Mouse (Mus musculus) lung, postnatal 4 days (tissue): Measurements from ENCODE around the gene Cnrip1.
"Not testable (repeated sequence)": the region's sequence is repeated elsewhere in the genome, so short reads cannot be mapped to it uniquely, and the experiment has no call there.

Experiments used
- DNase-seq, 2 experiments: peaks; one replicate each; pipeline ENCODE4 v3.0.0; 2021

Gene Cnrip1

DNA sequence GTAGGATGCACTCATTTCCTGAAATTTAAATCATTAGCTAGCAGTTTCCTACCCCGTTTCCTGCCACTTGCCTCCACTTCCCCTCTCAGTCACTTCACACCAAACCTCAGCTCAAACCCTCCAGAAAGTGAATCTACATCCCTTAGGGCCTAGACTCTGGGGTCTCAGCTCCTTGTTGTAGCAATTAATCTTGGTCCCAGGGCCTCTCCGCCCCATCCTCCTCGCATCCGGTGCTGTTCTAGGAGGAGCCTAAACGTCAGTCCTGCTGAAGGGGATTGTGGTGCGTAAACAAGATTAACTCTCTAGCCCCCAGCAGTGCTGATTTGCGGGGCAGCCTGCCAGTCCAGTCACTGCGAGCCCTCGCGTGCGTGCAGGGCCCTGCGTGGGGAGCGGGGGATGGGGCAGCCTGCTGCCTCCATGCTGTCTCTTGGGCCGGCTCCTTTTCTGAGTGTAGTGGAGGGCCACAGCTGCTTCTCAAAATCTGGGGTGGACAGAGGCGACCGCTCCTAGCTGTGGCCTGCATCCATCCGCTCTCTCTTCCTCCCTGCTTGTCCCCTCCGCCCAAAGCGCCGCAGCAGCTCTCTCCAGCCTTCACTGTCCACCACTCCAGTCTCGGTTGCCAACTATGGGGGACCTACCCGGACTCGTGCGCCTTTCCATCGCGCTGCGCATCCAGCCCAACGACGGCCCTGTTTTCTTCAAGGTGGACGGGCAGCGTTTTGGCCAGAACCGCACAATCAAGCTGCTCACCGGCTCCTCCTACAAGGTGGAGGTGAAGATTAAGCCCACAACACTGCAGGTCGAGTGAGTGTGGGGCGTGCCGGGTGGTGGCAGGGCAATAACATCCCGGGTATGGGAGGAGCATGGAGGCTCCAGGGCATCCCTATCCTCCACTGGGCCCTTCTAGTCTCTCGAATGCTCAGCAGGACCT is at the start of gene Cnrip1, which contains the start of gene Plek:
Cnrip1 (plus strand) TSS at position 42 of the 931 bp plus-strand sequence.
Plek (minus strand) TSS at position 837 of the 931 bp plus-strand sequence.
- peak; percentile 72 to 84 for DNase-seq

DNA sequence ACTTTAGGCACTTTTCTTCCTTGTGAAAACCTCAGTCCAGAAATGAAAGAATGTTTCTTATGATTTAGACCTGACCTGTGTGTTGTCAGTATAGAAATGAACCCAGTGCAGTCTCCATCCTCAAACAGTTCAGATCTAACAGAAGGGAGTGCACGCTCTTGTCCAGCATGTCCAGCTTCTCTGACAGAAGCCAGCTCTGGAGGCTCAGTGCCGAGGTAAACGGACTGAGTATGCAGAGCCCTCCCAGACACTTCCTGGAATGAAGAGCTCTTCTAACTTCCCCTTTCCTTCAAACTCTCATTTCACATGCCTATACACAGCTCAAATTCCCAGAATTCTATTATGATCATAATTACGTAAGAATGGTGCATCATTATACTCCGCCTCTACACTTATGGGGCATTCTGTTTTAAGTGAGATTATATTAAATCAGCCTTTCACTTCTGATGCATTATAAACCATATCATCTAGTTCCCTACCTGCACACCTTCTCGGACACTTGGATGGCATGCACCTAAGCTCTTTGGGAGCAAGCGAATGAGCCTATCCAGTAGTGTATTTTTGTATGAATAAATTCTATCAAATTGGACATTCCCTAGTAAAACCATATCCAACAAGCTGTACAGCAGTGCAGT is 48.5 kb upstream of the Cnrip1 start:
- DNase-seq: peak in 1 of 2 experiments; percentile 6

DNA sequence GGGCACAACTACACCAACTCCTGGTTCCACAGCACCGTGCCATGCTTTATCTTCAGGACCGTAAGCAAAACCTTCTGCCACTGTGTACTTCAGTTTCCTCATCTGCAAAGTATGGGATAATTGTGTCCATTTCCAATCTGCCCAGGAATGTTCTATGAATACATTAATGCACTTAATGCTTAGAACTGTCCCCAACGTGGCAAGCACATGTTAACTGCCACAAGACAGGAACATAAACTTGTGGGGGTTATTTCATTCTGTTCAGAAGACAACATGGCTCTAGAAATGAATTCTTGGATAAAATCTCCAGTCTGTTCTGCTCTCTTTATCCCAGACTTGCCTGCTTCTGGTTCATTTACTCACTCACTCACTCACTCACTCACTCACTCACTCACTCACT is 47.6 kb upstream of the Cnrip1 start:
- DNase-seq: no peak

DNA sequence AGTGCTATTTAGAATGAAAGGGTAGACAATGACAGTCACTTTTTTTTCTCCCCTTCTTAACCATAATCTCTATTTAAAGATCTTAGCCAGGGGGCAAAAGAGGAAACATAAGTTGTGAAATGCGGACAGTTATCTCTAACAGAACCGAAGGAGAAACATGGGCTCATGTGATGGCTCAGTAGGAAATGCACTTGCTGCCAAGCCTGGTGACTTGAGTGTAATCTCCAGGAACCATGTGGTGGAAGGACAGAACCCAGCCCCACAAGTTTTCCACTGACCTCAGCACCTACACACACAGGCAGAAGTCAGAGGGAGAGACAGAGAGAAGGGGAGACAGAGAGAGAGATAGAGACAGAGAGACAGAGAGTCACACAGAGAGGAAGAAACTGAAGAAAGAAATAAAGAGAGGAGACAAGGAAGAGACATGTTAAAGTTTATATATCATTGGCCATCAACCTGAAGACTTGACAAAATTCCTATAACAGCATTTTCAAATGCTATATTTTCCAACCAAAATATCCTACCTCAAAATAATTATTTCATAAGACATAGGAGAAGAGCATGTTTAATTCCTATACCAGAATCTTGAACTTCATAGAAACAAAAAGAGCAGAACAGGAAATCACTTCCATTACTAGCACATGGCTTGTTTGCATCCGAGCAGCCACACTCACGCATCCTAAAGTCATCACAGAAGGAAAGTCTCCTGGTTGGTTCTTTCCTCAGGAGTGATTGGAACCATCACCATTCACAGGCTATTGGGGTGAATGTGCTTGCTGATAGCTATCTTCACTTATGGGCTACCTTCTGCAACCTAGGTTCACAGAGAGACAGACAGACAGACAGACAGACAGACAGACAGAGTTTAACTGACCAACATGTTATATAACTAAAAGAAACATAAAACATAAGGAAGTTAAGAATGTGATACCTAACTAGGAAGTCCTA is 46.2 kb upstream of the Cnrip1 start:
- peak in 1 of 2 experiments; percentile 26 for DNase-seq

DNA sequence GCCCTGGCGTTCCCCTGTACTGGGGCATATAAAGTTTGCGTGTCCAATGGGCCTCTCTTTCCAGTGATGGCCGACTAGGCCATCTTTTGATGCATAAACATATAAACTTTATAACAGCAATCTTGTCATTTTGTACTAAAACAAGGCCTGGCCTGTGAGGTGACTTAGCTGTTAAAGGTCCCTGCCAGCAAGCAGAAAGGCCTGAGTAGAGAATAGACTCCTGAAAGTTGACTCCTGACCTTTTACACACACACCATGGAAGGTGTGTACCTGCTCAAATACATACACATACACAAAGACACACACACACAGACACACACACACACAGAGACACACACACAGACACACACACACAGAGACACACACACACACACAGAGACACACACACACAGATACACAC is 44.9 kb upstream of the Cnrip1 start:
- DNase-seq: not testable (repeated sequence)

DNA sequence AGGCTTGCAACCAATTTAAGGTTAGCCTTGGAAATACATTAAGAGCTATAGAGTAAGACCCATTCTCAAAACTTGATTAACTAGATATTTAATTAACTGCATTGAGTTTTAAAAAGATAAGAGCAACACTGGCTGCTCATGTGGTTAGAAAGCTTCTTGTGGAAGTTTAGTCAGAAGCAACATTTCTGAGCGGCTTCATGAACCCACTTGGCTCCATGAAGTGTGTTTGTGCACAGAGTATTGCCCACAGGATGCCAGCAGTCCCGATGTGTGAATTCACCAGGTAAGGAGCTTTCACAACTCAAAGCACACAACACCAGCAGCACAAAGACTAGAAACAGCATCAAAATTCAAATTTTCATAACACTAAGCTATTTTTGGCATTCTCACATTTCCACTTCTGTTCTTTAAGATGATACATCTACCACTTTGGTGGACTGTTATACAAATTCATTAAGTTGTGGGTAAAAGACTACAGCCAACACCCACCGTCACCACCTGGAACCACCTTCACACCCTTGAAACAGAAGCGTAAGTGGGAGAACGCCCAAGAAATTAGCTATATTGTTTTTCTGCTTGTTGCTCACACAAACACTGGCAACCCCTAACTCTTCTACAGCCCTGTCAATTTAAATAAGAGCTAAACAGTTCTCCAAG is 43.7 kb upstream of the Cnrip1 start:
- no peak for DNase-seq

DNA sequence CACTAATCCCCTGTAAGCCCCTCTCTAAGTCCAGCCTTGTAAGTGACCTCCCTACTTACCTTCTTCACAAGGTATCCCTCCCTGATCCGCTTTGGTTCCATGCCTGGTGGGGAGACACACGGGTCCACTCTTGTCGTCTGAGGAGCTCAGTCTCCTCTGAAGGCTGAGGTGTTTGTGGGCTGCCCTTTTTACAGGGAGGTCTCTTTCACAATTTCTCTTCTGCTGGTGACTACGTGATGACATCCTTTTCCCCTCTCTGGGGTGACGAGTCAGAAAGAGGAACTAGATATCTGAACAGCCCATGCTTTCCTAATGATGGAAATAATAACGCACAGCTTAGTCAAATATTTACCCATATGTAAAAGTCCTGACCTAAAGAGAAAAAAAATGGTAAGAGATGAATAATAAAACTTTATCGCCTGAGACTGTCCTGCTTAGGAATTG is 42.9 kb upstream of the Cnrip1 start:
- peak in 1 of 2 experiments; percentile 34 for DNase-seq

DNA sequence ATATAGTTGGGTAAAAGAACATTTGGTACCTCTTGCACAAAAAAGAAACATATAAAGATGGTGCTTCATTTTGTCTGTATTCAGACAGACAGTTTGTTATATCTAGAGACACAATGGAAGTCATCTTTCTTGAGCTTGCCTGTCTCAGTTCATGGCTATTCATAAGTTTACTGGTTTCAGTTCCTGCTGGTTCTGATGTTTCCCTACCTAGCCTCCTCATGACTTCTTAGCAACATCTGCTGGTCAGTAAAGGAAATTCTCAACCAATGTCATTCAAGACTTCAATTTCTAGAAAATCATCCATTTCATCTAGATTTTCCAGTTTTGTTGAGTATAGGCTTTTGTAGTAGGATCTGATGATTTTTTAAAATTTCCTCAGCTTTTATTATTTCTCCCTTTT is 38.4 kb upstream of the Cnrip1 start:
- no peak for DNase-seq

DNA sequence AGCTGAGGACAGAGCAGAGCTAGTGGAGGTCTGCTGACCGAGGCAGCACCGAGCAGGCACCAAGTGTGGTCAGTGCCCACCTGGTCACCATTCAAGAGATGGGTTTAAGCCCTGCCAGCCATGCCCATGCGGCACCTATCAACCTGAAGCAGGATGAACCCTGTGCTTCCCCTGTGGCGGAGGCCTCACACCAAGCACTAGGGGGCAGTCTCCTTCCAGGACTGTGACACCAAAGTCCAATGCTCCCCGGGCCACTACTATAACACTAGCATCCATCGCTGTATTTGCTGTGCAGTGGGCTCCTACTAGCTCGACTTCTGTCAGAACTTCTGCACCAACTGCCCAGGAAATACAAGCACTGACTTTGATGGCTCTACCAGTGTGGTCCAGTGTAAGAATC is 32.1 kb upstream of the Cnrip1 start:
- no peak for DNase-seq

DNA sequence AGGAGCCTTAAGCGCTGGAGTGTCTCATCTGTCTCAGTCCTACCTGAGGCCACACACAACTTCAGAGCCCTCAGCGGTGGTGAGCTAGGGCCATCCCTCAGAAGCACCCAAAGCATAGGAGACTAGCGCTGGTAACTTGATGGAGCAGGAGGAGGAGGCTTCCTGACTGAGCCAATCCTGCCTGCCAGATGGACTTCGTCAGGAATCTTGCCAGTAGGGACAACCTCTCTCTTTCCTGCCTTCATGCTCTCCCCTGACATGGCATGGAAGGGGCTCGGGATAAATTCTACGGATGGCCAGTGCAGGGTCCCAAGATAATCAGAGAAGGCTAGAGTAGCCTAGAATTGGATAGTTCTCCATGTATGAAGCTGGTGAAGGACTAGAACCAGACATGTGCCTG is 28.2 kb upstream of the Cnrip1 start:
- no peak for DNase-seq

DNA sequence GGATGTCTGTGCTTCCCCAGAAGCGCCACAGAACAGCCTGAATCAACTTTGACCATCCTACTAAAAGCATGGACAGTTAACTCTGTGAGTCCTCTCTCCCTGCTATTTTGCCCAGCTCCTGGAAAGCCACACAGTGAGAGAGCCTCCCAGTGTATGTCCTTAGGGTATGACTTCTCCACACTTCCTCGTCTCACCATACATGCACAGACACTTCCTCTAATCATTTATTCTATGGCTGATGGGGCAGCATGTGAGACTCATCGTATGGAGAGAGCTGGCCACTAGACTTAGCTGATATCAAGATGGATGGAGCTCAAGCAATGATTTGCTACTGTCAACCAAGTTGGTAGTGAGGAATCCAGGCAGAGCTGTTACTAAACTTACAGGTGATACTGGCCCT is 27.4 kb upstream of the Cnrip1 start:
- DNase-seq: no peak

DNA sequence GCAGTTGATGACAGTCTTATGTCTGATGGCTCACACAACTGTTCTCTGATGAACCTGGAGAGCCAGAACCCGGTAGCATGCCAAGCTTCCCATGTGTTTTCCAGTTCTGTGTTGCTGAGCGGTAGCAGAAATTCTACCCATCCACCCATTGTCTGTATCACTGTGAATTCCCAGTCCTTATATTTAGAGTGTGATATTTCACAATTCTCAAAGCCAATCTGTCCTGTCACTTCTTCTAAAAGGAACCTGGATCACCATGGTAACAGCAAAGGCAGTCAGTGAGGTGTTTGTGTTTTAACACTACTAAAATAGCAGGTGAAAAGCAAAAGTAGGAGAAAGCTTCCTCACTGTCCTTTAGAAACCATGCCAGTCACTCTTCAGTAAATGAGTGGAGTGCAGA is 5.6 kb upstream of the Cnrip1 start:
- no peak for DNase-seq

DNA sequence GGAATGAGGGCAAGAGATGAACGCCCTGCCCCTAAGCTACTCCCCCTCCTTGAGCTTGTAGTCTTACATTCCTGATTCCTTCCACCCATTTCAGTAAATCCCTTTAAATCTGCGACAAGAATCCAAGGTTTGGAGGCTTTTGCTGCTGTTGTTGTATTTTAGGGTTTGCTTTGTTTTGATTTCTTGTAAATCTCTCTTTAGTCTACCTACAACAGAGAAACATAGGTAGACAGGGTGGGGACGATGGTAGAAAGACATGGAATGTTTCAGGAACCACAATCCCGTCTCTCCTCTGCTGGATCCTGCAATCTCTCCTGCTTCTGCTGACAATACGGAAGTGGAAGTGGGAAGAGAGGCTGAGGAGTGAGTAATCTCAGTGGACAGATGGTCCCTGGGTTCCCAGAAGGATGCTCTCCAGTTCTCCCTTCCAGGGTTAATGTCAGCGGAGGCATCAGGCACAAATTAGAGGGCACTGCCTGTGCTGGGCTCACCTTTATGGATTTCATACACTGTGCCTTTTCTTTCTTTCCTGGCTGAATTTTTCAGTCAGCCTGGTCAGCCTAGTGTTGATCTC is 1.2 kb downstream of the Cnrip1 start:
- DNase-seq: no peak

DNA sequence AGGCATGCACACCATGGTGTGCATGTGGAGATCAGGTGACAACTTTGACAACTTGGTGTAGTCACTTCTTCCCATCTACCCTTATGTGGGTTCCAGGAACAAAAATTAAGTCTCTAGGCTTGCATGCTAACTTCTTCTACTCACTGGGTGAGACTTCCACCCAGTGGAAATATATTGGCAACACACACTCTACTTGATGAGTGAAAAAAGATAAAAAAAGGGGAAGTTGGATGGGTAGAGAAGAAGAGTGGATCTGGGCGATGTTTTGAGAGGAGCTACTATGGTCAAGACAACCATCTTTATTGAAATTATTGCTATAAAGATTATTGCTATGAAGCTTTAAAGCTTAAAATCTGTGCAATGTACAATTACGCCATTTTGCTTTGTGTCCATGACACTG is 18.0 kb downstream of the Cnrip1 start:
- not testable (repeated sequence) for DNase-seq

DNA sequence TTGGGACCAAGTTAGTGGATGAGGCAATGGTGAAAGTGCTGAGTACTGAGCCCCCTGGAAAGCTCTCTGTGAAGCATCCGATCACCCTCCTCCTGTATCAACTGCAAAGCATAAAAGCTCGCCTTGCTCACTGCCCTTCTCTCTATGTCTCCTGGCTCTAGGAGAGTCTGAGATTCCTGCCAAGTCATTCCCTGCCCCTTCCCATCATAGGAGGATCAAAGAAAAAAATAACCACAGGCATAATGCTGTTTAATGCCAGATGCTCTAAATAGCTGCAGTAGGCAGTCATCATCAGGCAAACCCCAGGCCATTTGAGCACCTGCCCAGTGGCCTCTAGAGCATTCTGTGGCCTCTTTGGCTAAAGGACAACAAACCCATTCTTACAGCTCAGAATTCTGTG is 24.3 kb downstream of the Cnrip1 start:
- DNase-seq: no peak

DNA sequence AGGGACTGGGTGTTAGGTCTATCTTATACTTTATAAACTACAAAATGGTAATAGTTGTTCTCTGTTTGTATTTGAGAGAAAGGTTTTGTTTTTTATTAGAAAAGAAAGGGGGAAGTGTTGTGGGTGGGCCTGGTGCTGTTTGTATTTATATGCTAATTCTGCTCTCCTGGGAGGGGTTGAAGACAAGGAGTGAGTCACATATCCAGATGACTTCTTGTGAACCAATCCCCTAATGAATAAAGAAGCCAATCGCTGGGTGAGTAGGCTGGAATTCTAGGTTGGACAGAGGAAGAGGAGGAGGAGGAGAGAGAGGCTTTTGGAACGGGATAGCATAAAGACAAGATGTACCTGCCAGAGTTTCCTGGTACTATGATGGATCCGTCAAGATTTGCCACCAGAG is 30.7 kb downstream of the Cnrip1 start:
- no peak for DNase-seq

DNA sequence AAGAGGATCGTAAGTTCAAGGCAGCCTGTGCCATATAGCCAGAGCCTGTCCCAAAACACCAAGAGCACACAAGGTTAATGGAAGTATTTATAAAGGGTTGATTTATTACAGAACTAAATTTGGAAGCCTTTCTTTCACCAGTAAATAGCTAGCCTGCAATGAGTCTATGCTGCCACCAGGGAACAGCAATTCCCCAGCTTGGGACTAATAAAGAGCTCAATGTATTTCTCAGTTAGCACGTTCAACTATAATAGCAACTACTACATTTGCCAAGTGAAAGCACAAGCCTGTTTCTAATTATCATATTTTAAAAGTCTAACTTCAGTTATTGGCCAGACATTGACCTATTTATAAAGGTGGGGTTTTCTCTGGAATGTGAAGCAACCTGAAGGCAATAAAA is 31.6 kb downstream of the Cnrip1 start:
- peak in 1 of 2 experiments; percentile 32 for DNase-seq

DNA sequence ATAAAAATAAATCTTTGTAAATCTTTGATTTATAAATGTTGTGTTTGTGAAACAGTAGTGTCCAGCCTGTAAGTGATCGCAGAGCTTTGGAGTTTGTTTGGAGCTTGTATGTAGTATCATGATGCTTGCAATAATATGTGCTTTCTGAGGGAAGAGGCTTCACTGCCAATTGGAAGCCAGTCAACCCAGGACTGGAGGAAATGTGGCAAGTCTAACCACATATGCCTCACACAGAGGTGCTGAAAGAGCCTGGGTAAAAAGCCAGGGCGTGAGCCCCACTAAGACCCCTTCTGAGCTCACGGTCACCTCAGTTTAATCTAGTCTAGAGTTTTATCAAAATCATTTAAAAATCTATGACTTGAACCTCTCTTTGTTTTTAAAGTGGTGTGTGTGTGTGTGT is 32.1 kb downstream of the Cnrip1 start:
- no peak for DNase-seq

DNA sequence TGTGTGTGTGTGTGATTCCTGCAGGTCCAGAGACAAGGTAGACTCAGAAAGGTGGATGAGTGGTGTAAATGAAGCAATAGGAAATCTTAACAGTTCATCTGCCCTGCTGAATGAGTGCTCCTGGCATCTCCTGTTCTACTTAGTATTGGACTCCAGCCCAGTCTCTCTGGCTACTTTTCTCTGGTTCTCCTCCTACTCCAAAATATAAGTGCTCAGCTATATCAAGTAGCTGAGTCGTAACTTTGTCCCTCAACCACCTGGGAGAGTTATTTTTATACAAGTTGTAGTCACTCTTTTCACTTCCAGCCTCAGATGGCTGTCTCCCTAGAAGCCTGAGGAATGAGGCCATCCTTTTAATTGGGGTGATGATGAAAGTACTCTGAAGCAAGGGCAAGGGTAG is 32.5 kb downstream of the Cnrip1 start:
- DNase-seq: no peak

DNA sequence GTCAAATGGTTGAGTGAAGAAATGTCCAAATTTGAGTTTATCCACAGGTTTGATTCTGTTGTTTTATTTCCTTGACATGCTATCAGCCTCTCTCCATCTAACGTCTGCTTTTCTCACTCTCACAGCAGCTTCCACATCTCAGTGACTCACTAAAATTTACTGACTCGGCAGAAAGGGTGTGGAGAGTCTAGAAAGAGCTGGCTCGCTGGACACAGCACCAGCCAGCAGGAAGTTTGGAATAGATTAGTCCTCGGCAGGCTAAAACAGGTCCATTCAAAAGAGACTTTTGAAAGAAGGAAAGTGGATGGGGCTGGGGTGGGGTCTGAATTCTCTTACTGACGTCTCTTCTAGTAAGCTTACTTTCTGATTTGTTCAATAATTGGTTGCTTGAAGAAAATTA is 34.7 kb downstream of the Cnrip1 start:
- DNase-seq: peak in 1 of 2 experiments; percentile 31

DNA sequence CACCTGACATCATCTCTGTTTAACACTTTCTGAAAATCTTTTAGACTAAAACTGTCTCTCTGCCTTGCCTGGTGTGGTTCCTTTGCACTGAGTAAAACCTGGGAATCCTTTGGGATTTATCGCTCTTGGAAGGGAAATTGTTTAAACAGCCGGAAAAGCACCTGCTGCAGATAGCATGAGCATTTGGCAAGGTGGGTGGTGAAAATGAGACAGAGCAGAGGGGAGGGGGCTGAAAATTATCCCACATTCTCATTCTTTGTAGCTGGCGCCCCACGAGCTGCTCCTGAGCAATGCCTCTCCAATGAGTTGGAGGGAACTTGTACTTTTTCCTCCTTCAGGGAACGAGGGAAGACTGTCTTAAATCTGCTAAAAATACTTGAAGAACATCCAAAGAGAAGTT is 55.5 kb downstream of the Cnrip1 start:
- no peak for DNase-seq

DNA sequence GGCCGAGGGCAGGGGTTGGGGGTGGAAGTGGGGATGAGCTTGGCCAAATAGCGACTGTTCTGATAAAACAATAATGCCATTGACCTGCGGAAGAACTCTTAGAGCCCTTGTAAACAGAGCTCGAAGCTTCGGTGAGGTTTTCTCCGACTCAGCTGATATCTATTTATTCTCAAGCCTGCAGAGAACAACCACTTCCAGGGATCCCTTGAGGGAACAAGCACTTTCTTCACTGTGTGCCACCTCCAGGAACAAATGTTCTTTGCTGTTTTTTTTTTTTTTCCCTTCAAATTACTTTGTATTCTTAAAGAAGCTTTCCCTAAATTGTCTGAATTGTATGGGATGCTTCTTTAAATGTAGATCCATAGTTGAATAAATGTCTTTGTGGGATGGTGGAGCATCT is 56.0 kb downstream of the Cnrip1 start:
- DNase-seq: no peak
